Mouse (Mus musculus) megakaryocyte, adult 5-6 weeks (primary cell): ENCODE results near the gene Mvb12b. TPM values are rescaled to one million over a fixed set of nuclear protein-coding genes. Genes with fewer than 3 reads are reported as not detected.

Source experiments
- ATAC-seq: 2 replicates; pipeline ENCODE4 v1.8.0; 2016; ENCODE audit warnings: mild to moderate bottlenecking, inconsistent platforms; ENCODE audit not compliant: poor library complexity, severe bottlenecking
- total RNA-seq, 2 experiments: library from RNA; stranded (forward) in 1 of 2; stranded (reverse) in 1 of 2; fragments of 153-499, 151-499 nt in 1 of 2; fragments of 221-1000, 200-1000 nt in 1 of 2; gene quantifications; 2 replicates each; pipeline versions ENCODE4 v1.2.3 to v1.2.4; 2015 to 2017

Gene Mvb12b
- total RNA-seq, 2 experiments from 2014 or later, result 9.5 to 22.2 TPM

DNA sequence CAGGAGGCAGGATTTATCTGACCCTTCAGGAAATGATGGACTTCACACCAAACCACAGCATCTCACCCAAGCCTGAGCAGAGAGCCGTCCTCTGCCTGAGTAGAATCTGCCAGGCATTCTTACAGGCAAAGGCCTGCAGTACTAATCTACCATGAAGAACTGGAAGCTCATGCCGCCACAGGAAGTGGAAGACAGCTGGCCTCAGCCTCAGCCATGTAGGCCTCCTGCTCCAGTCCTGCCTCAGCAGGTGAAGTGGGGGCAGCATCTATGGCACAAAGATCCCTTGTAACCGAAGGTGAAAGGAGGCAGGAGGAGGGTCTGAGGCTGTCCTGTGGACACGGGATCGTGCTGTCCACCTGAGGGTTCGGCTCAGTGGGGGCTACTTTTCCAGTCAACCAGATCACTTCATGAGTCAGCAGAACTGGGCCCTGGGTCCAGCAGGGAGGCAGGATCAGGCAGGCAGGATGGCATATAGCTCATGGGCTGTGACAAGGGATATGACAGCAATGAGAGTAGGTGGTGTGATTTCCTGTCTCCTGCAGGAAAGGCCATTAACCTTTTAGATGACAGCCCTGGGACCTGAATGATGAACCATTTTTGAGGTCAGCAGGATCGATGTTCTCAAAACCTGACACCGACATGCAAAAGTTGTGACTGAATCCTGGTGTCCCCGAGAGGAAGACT is 69.9 kb downstream of the Mvb12b start:
- ATAC-seq, result no peak

DNA sequence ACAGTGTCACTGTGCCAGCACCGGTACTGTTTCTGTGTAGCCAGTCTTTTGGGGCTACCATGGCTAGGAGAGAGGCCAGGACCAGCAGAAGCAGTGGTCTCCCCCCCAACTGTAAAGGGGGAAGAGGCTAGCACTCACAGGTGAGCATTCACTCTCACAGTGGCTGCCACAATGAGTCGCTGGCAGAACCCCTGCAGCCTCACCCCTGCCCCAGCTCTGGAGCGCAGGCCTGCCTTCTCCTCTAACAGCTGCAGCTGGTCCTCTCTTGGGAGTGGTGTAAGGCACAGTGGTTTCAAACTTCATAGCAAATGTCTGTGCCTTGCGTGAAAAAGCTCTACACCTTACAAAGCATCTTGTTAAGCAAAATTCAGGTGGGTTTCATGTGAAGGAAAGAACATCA is 70.7 kb downstream of the Mvb12b start:
- ATAC-seq, result no peak

DNA sequence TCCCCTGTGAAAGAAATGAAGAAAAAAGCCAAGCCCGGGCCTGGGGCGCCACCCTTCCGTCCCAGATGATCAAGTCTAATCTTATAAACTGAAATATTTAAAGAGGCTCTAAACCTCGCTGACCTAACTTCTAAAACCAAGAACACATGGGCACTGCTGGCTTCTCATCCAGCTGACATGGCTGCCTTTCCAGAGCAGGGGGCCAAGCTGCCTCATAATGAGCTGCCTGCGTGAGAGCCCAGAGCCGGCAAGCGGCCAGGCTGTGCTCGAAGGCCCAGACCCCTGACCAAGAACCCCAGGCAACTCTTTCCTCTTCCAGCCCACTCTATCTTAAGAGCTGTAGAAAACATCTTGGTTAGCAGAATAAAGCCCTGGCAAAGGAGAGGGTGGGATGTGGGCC is 73.2 kb downstream of the Mvb12b start:
- no peak for ATAC-seq

DNA sequence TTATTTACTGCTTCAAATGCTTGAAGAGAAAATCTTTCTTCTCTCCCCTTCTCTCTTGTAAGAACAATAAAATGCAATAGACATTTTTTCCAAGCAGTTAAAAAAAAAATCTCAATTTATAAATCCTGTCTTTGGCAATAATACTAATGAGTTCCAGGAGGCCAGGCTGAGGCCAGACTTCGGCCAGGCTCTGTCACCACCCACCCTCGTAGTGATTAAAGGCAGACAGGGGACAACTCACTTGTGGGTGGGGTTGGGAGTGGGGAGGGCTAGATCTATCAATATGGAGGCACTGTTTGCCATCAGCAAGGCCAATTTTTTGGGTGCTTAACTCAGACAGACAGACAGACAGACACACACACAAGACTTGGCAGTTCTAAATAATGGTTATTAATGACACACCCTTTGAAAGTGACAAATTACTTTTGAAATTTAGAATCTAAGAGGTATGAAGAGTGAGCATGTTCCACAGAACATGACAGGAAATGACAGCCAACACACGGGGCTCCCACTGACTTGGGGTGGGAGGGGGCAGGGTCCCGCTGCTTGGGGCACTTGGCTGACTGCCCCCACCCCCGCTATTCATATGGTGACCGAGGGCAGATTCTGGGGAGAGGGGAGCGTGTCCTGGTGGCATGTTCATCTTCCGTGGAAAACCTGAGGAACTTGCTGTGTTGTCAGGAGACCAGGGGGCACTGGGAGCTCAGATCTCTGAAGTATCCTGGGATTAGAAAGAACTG is 74.1 kb downstream of the Mvb12b start:
- ATAC-seq, result no peak

GRCm38 (mm10) chr2:33812980-33813379 is 74.8 kb downstream of the Mvb12b start:
- ATAC-seq, result no peak

- ATAC-seq, result no peak
These were observed 76.3 kb downstream of the Mvb12b start for GRCm38 (mm10) chr2:33811349-33811890.

- ATAC-seq, result no peak
These were observed 78.7 kb downstream of the Mvb12b start for GRCm38 (mm10) chr2:33809081-33809480.

DNA sequence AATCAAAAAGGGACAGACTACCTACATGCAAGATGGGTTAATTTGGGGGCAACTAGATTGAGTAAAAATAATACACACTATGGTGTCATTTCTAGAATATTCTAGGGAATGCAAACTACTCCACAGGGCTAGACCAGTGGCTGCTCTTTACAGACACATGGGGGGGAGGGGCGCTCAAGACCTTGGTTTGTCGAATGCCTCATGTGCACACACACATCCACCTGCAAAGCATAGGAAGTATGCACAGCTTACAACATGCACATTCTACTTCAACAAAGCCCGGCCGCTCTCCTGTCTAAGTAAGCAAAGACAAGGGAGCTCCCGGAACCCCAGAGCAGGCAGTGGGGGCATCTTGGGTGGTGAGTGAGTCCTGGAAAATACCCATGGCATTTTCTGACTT is 79.7 kb downstream of the Mvb12b start:
- ATAC-seq, result no peak

DNA sequence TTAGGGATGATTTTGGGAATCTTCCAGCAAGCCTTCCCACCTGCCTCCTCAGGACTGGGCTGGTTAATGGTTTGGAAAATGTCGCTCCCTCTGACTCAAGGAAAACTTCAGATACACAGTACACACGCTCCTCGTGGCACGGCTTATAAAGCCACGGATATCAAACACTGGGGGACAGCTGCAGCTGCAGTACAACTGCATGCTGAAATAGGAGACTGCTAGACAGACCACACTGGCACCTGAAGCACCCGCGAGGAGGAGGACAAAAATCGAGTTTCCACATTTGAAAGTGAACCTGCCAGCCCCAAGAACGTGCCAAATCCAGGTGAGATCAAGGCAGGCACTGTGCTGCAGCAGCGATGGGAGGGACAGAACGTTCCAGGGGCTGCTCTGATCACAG is 82.1 kb downstream of the Mvb12b start:
- ATAC-seq, result no peak

DNA sequence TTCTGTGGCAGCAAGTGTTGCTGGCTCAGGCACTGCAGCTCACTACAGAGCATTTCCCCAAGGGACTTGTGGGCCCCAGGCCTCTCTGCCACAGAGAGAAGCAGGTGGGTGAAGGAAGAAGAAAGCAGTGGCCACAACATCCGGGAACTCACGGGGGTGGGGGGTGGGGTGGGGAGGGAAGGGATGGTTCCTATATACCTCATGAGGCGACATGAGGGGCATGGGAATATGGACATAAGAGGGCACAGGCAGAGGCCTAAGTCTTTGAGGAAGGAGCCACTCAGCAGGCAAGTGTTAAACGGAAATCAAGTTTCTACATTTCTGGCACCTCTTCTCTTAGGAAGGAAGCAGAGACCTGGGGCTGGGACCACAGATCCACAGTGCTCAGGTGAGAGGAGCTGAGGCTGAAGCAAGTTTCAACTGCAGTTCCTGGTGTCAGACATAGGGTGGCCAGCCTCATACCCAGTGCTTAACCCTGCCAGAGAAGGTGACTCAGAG is 84.0 kb downstream of the Mvb12b start:
- peak; percentile 56 for ATAC-seq

DNA sequence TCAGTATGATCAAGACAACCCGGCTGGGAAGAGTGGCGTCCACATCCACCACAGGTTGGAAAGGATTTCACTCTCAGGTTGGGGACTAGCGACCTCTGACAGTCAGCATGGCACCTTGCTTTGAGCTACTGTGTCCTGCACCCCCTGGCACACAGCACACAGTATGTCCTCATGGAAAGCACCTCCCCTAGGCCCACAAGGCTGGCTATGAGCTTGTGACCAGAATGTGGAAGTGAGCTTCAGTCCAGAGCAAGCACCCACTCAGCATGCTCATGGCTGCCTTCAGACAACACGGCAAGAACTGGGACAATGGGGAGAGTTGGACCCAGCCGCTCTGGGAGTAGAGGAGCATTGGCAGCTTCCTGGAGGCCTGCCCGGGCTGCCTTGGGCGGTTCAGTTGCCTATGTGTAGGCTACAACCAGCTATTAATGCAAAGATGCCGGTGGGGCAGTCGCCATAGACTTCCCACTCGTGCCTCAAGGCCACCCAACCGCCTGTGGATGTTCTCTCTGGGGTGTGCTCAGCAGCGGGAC is 84.6 kb downstream of the Mvb12b start:
- ATAC-seq, result no peak

DNA sequence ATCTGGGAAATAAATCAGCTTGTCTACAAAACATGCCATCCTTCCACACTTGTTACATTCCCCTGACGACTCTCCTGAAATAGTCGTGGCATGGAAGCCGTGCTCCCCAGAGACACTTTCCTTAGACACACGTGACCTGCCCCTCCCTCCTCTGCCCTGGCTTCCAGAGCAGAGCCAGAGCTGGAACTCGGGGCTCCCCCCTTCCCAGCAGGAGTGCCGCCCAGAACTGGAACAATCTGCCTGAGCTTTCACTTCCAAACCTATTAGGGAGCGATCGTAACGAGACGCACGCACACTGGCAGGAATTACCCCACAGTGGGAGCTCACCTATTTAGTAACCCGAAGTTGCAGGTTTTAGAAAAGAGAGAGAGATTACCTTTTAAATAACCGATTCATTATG is 86.0 kb downstream of the Mvb12b start:
- ATAC-seq, result no peak

DNA sequence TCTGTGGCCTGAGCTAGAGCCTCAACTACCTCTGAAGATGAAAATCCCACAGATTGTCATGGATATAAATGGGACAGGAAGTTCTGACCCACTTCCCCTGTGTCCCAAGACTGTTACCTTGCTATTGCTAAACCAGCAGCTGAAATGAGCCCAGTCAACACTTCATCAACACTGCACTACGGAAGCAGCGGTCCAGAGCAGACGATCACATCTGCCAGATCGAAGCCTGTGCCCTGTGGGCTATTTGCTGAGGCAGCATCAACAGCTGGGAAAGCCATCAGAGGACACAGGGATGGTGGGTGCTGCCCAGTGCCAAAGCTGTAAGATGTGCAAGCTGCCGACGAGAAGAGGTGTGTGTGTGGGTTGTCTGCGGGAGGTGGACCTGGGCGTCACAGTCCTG is 86.4 kb downstream of the Mvb12b start:
- ATAC-seq, result peak; percentile 47

DNA sequence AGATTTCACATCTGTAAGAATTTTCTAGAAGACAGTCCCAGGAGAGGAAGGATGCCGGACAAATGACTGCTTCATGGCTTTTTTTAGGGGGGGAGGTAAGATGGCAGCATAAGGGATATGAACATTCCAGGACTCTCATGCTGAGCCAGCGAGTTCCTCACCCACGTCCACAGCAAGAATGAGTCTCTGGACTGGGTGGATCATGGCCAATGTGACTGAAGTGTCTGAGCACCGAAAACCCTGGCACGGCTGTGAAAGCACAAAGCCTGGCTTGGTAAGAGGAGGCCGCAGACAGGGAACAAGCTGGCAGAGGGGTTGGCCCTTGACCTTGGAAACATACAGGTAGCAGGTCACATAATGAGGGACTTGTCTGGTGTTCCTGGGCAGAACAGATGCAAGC is 87.5 kb downstream of the Mvb12b start:
- ATAC-seq, result no peak

DNA sequence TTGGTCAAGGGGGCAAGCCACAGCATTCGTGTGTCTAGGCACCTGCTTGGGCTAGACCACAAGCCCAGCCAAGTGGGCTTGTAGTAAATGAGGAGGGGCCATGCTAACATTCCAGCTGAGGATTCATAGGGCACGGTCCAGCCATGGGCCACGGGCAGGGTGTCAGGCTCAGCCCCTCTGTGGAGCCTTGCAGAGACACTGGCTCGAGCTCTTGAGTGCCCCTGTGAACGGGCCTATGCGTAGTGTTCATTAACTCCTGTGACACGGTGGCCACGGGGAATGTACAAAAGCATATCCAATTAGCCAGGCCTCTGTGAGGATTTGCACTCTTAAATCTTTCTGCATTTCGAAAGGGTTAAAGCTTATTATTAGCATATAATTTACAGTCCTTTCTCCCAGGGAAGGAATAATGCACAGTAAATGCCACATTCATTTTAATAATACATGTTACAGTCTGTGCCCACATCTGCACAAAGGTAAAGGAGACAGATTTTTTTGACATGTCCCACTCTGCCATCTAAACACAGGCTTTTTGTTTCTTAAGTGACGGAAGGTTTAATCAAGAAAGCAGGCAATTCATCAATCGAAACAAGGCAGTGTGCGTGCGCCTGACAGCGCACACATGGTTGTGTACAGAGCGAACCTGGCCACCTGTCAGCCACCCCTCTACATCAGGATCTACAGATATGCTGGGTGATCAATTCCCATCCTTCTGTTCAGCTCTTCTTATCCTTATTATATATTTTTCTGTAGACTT is 91.9 kb downstream of the Mvb12b start:
- no peak for ATAC-seq

DNA sequence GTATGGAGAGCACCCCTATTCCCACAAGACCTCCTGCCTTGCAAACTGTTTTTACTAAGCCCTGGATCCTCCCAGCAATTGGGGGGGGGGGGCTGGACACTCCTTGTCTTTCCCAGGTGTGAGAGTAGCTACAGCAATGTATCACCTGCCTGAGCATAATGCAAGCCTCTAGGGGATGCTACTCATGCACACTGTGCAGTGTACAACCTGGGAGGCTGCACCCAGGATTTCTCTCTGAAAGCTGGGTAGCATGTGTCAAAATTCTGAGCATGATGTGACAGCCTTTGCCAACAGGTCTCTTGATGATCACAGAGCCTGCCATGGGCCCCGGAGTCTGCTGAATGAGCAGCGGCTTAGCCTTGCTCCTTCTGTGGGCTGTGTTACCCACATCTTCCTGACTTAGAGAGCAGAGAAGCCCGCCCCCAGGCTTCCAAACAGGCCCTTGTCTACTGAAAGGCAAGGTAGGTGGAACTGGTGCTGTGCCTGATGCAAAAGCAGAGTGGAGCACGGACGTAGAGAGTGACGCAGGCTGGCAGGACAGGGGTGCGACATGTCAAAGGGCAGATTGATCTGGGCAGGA is 92.7 kb downstream of the Mvb12b start:
- no peak for ATAC-seq

- no peak for ATAC-seq
These were observed 93.3 kb downstream of the Mvb12b start for GRCm38 (mm10) chr2:33794483-33794882.

DNA sequence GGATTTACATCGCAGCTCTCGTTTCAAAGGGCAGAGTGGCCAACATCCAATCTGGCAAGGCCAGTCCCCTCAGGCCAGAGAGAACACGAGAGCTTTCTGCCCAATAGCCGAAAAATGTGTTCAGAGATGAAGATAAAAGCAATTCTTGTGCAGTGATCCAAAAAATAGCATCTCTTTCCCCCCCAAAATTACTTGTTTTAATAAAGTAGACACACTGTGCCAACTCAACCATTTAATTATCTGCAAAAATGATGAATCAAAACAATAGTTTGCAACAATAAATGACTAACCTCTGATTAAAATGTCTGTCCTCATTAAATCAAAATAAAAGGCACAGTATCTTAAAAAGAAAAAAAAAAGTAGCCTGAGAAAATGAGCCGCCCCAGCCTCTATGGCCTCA is 97.4 kb downstream of the Mvb12b start:
- no peak for ATAC-seq

GRCm38 (mm10) chr2:33789732-33790131 is 98.0 kb downstream of the Mvb12b start:
- no peak for ATAC-seq

DNA sequence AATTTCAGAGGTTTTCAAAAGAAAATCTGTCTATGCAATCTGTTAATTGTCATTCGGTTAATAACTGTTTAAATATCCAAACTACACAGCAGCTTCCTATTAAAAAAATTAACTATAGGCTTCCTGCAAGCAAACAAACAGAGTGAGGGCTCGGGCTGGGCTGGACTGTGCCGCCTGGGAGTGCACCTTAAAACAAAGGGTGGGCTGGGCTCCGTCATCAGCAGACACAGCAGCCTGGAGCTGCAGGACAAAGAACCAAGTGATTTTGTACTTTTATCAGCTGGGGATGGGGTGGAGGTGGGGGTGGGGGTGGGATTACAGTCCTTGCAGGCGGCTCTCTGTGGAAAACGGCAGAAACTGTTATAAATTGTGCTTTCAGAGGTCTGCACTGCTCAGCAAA is 98.5 kb downstream of the Mvb12b start:
- ATAC-seq, result no peak

GRCm38 (mm10) chr2:33788851-33789250 is 98.9 kb downstream of the Mvb12b start:
- ATAC-seq, result no peak
